ENCODE assay signal across 12 mouse cellular contexts in the genomic region with DNA sequence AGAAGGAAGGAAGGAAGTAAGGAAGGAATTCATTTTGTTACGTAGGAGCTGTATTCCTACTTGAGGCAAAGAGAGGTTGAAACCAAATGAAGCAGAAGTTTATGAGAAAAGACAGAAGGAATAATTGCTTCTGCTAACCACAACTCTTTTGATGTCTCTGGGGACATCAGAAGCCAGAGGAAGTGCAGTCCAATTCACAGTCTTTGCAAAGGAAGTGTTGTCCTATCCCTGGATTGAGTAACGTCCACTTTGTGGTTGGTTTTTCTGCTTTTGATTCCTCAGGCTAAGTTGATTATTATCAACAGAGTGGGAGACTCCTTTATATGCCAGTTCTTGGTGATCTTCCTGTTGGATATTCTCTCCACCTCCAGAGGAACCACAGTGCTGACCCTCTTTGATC. TPM values are rescaled to one million over a fixed set of nuclear protein-coding genes. Genes with fewer than 3 reads are reported as not detected.
ATAC-seq lines count a peak whose summit lies in the region.
"Had no signal": no experiment of that assay in that cellular context is flagged by ENCODE, and none has a peak within 500 bp of the region (broad histone marks: within the 10 kb centered on the region; RNA-seq: fewer than 3 reads in every experiment).

No protein-coding gene starts in this region.

- ATAC-seq in common myeloid progenitor, adult 5-6 weeks (replicated peaks; ENCODE audit: low read depth, poor library complexity, severe bottlenecking), result peak; percentile 45; the same call in 1 of the 2 replicates
- peak; percentile 95 for ATAC-seq in granulocyte monocyte progenitor cell, adult 5-6 weeks (replicated peaks; ENCODE audit: poor library complexity, severe bottlenecking)
- peak; percentile 84 for ATAC-seq in megakaryocyte, adult 5-6 weeks (ENCODE audit: poor library complexity, severe bottlenecking)
- peak; percentile 72 for ATAC-seq in megakaryocyte progenitor cell, adult 5-6 weeks (replicated peaks; ENCODE audit: poor library complexity)

RNA-seq across cellular contexts. Expression of a gene that starts 34.1 kb away (rescaled TPM):
- not detected in 2 replicates for total RNA-seq in common myeloid progenitor, adult 5-6 weeks (2017)
- total RNA-seq in granulocyte monocyte progenitor cell, adult 5-6 weeks (2014; fragmentation: Nextera tagmentation), result not detected in 2 replicates
- not detected in 2 replicates for total RNA-seq in granulocyte monocyte progenitor cell, adult 5-6 weeks (2017)
- not detected in 2 replicates for total RNA-seq in megakaryocyte, adult 5-6 weeks (2015)
- total RNA-seq in megakaryocyte, adult 5-6 weeks (2017), result not detected in 2 replicates
- total RNA-seq in megakaryocyte progenitor cell, adult 5-6 weeks (2015), result not detected in 2 replicates
- not detected in 2 replicates for total RNA-seq in megakaryocyte progenitor cell, adult 5-6 weeks (2017)
- total RNA-seq: adrenal gland, adult 8-10 months; adrenal gland, postnatal 10 days; adrenal gland, postnatal 14 days; adrenal gland, postnatal 25 days; CH12.LX; ES-E14; G1E; MEL had no signal

Comparison
In these comparisons a context has a peak if more than half of its experiments do, and no peak if none do; other contexts are left out.
1. Peak in every context shown above with its lines: ATAC-seq.
2. ATAC-seq: peak in every context shown above with its lines; median percentile 95 in granulocyte monocyte progenitor cell, adult 5-6 weeks; 84 in megakaryocyte, adult 5-6 weeks; 72 in megakaryocyte progenitor cell, adult 5-6 weeks; 45 in common myeloid progenitor, adult 5-6 weeks.